In genomic region chr10:61080931-61081255, GRCm38 (mm10) we compare ENCODE assay signal across 8 mouse cellular contexts. TPM values are rescaled to one million over a fixed set of nuclear protein-coding genes. Genes with fewer than 3 reads are reported as not detected.
DNase-seq lines count a peak whose midpoint lies in the region; ATAC-seq and TF ChIP-seq lines count a peak whose summit lies in the region.
"Had no signal": no experiment of that assay in that cellular context is flagged by ENCODE, and none has a peak within 500 bp of the region (broad histone marks: within the 10 kb centered on the region; RNA-seq: fewer than 3 reads in every experiment).

No protein-coding gene starts in this region.

- in situ Hi-C loops in ES-E14 (cut with MboI; ENCODE audit: low sequenced_read_pairs in 2 of 2, unreplicated experiment in 2 of 2) = no loop called here

- 87% methylated on average over 11 of the region's 11 CpGs for WGBS in hindbrain, embryonic 10.5 days
- WGBS in hindbrain, postnatal 0 days = 80% methylated on average over 11 of the region's 11 CpGs
- WGBS in embryonic facial prominence, embryonic 13.5 days = 75% methylated on average over 11 of the region's 11 CpGs
- WGBS in midbrain, embryonic 13.5 days = 90% methylated on average over 11 of the region's 11 CpGs

- H3K27ac ChIP-seq in hindbrain, embryonic 10.5 days = peak overlapping the region; percentile 88
- H3K27ac ChIP-seq in hindbrain, postnatal 0 days = no peak overlapping the region
- 0 out of 2 replicates have a peak overlapping the region, but pooled peaks have one; percentile 17 for H3K27ac ChIP-seq in ES-E14 (ENCODE audit: insufficient read depth, low read depth, low read length, poor library complexity, severe bottlenecking)
- peak overlapping the region; percentile 34; the same call in 1 of the 2 replicates for H3K27ac ChIP-seq in embryonic facial prominence, embryonic 13.5 days
- H3K27ac ChIP-seq in midbrain, embryonic 13.5 days = peak overlapping the region; percentile 85; the same call in 1 of the 2 replicates

- H3K4me1 ChIP-seq in hindbrain, embryonic 10.5 days (replicated peaks) = peaks cover 31% of the 10 kb centered on the region
- H3K4me1 ChIP-seq in hindbrain, postnatal 0 days (ENCODE audit: insufficient read depth, low read length) = no peaks in the 10 kb centered on the region
- peaks cover 0 to 14% of the 10 kb centered on the region in 2 experiments; a peak in 2 of 4 replicates for H3K4me1 ChIP-seq in ES-E14 (ENCODE audit: control insufficient read depth in 2 of 2, insufficient read depth in 2 of 2, low read length in 2 of 2, poor library complexity in 1 of 2)
- peaks cover 11% of the 10 kb centered on the region for H3K4me1 ChIP-seq in embryonic facial prominence, embryonic 13.5 days
- peaks cover 12% of the 10 kb centered on the region for H3K4me1 ChIP-seq in midbrain, embryonic 13.5 days (replicated peaks)

- H3K4me2 ChIP-seq in hindbrain, postnatal 0 days (ENCODE audit: low read depth, low read length) = no peak overlapping the region
- H3K4me2 ChIP-seq in embryonic facial prominence, embryonic 13.5 days = no peak overlapping the region
- H3K4me2 ChIP-seq in midbrain, embryonic 13.5 days (replicated peaks) = no peak overlapping the region; the same call in 1 of the 2 replicates

- no peaks in the 10 kb centered on the region for H3K27me3 ChIP-seq in hindbrain, embryonic 10.5 days (ENCODE audit: insufficient read depth, poor library complexity, severe bottlenecking)
- H3K27me3 ChIP-seq in hindbrain, postnatal 0 days (ENCODE audit: insufficient read depth, low read length) = no peaks in the 10 kb centered on the region
- H3K27me3 ChIP-seq in embryonic facial prominence, embryonic 13.5 days = no peaks in the 10 kb centered on the region
- no peaks in the 10 kb centered on the region for H3K27me3 ChIP-seq in midbrain, embryonic 13.5 days

- DNase-seq in hindbrain, embryonic 10.5 days (ENCODE audit: low spot score) = no peak
- no peak for DNase-seq in hindbrain, postnatal 0 days (ENCODE audit: low spot score)
- no peak for DNase-seq in ES-E14 (ENCODE audit: low read depth, low spot score)
- no peak for DNase-seq in right cerebral cortex, postnatal 25 days
- DNase-seq: cerebellum, adult 9-10 months had no signal

- H3K9me3 ChIP-seq in hindbrain, embryonic 10.5 days = no peaks in the 10 kb centered on the region
- no peaks in the 10 kb centered on the region for H3K9me3 ChIP-seq in hindbrain, postnatal 0 days (ENCODE audit: low read length)
- H3K9me3 ChIP-seq in ES-E14 (ENCODE audit: control insufficient read depth, insufficient read depth, low read depth, low read length) = no peaks in the 10 kb centered on the region
- no peaks in the 10 kb centered on the region for H3K9me3 ChIP-seq in embryonic facial prominence, embryonic 13.5 days
- no peaks in the 10 kb centered on the region for H3K9me3 ChIP-seq in midbrain, embryonic 13.5 days

- ATAC-seq in hindbrain, postnatal 0 days = no peak
- no peak for ATAC-seq in embryonic facial prominence, embryonic 13.5 days (ENCODE audit: insufficient number of reproducible peaks, insufficient read depth, low FRiP score, low TSS enrichment, low read depth)
- ATAC-seq in midbrain, embryonic 13.5 days = no peak
- no peak for ATAC-seq in cerebellum, adult (ENCODE audit: insufficient number of reproducible peaks, low FRiP score, low TSS enrichment)

- TF ChIP-seq CTCF in hindbrain, postnatal 0 days (IDR thresholded peaks at IDR 0.05; ENCODE audit: low read depth) = no peak

- no peak overlapping the region for H3K4me3 ChIP-seq in hindbrain, embryonic 10.5 days
- no peak overlapping the region for H3K4me3 ChIP-seq in hindbrain, postnatal 0 days (ENCODE audit: low read length)
- peak overlapping the region; percentile 12 to 34; a peak in 3 of 4 replicates for H3K4me3 ChIP-seq in ES-E14 (ENCODE audit: insufficient read depth in 1 of 2, low read depth in 1 of 2, low read length in 2 of 2, poor library complexity in 1 of 2, severe bottlenecking in 1 of 2)
- H3K4me3 ChIP-seq in embryonic facial prominence, embryonic 13.5 days = no peak overlapping the region
- no peak overlapping the region for H3K4me3 ChIP-seq in midbrain, embryonic 13.5 days (replicated peaks)

- no peak overlapping the region for H3K9ac ChIP-seq in hindbrain, postnatal 0 days (replicated peaks; ENCODE audit: low read length)
- peak overlapping the region; percentile 21; the same call in 1 of the 2 replicates for H3K9ac ChIP-seq in ES-E14 (ENCODE audit: insufficient read depth, low read depth, low read length, poor library complexity, severe bottlenecking)
- no peak overlapping the region for H3K9ac ChIP-seq in embryonic facial prominence, embryonic 13.5 days
- no peak overlapping the region for H3K9ac ChIP-seq in midbrain, embryonic 13.5 days (replicated peaks)

- no peaks in the 10 kb centered on the region for H3K36me3 ChIP-seq in hindbrain, embryonic 10.5 days
- no peaks in the 10 kb centered on the region for H3K36me3 ChIP-seq in hindbrain, postnatal 0 days (ENCODE audit: insufficient read depth, low read length)
- no peaks in the 10 kb centered on the region for H3K36me3 ChIP-seq in ES-E14 (ENCODE audit: control insufficient read depth, insufficient read depth, low read length, poor library complexity, severe bottlenecking)
- H3K36me3 ChIP-seq in embryonic facial prominence, embryonic 13.5 days = no peaks in the 10 kb centered on the region
- no peaks in the 10 kb centered on the region for H3K36me3 ChIP-seq in midbrain, embryonic 13.5 days

TF ChIP-seq in ES-E14, 5 proteins besides CTCF, POLR2A, EP300 and RAD21:
- TF ChIP-seq MAFK (IDR thresholded peaks at IDR 0.05; ENCODE audit: insufficient read depth, low read depth, low read length) (no peak), ZNF384 (IDR thresholded peaks at IDR 0.05; ENCODE audit: low read depth, low read length) (no peak), ZC3H11A (IDR thresholded peaks at IDR 0.05; ENCODE audit: borderline replicate concordance, low read depth, low read length) (no peak), CHD2 (IDR thresholded peaks at IDR 0.05; ENCODE audit: low read depth, low read length) (no peak), HCFC1 (IDR thresholded peaks at IDR 0.05; ENCODE audit: borderline replicate concordance, insufficient read depth, low read length) (no peak)

RNA-seq across cellular contexts. Expression of gene Pcbd1, which starts 8.2 kb away (rescaled TPM):
- polyA plus RNA-seq in hindbrain, embryonic 10.5 days (2016; fragmentation: Nextera tagmentation; extraction: Ambion mirVana) = 23.5 and 26.3 TPM in 2 replicates
- total RNA-seq in hindbrain, postnatal 0 days (2014; rRNA removed) = 22.6 and 36.6 TPM in 2 replicates
- polyA plus RNA-seq in hindbrain, postnatal 0 days (2015; fragmentation: Nextera tagmentation; extraction: Ambion mirVana) = 62.9 and 63.3 TPM in 2 replicates
- 5.5 and 9.5 TPM in 2 replicates for total RNA-seq in ES-E14 (2012; rRNA removed)
- 12.9 and 13.7 TPM in 2 replicates for polyA plus RNA-seq in embryonic facial prominence, embryonic 13.5 days (2015; fragmentation: Nextera tagmentation; extraction: Ambion mirVana)
- polyA plus RNA-seq in midbrain, embryonic 13.5 days (2015; fragmentation: Nextera tagmentation; extraction: Ambion mirVana) = 31.8 and 32.6 TPM in 2 replicates

Comparison
In these comparisons a context has a peak if more than half of its experiments do, and no peak if none do; other contexts are left out.
1. H3K4me3 ChIP-seq: peak in ES-E14 (2 of 2); none in hindbrain, embryonic 10.5 days (single experiment), hindbrain, postnatal 0 days (single experiment), embryonic facial prominence, embryonic 13.5 days (single experiment) and midbrain, embryonic 13.5 days (single experiment).